Mouse (Mus musculus): ENCODE data around the gene Itga10. TPM values are rescaled to one million over a fixed set of nuclear protein-coding genes. Genes with fewer than 3 reads are reported as not detected.
"Not testable (repeated sequence)": the region's sequence is repeated elsewhere in the genome, so short reads cannot be mapped to it uniquely, and the experiment has no call there.

The Itga10 gene
- polyA plus RNA-seq, 1 experiment from 2014 or later = 3.8 TPM

DNA sequence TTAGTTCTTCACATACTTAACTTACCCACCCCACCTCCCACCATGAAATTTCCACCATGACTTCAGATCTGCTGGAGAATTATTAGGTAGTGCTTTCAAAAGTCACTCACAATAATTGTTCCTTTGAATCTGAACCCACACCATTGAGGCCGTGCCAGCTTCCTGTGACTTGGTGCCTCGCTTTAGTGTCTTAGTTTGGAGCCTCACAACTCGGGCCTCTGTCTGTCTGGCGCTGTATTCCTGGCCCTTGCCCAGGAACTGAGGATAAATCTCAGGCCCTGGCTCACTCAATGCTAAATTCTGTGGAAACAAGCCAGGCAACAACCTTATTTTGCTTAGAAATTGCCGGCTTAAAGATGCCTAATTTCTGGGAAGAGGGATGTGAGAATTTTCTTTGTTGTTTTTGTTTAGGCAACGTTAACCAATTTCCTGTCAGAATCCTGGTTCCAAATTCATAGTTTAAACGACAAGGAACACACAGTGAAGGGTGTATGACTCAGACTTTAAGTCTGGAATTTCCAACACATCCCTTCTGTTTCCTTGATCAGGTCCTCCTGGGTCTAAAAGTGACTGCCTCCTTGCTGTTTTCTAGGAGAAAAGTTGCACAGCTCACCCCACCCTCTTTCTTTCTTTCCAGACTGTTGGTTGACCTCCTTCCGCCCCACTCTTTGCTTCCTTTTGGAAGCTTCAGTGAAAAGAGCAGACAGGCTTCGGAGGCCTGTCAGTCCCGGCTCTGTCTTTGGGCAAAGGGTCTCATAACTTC, 43.3 kb upstream of the Itga10 start:
- H3K27ac ChIP-seq = peak overlapping the region; percentile 96
- no peak for ATAC-seq (ENCODE audit: insufficient number of reproducible peaks, insufficient read depth, low FRiP score, low TSS enrichment, low read depth)

DNA sequence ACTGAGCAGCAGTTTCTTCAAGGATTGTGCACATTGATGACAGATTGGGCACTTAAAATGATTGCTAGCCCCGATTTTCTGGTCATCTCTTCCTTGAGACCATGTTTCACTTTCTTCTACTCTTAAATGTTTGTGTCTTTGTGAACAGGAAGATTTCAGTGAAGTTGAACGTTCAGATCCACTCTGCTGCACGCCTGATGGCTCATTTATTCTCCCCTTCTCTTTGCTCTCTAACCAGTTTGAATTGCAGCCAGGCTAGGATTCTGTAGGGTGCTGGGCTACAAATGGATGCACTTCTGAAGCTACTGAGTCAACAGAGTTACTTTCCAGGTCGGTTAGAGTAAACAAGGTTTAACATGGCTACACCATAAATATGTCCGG, 42.7 kb upstream of the Itga10 start:
- Histone ChIP-seq H3K9me3 (no peaks in the 10 kb centered on the region), H3K4me1 (peaks cover 48% of the 10 kb centered on the region), H3K4me2 (peak overlapping the region; percentile 81), H3K27ac (peak overlapping the region; percentile 96), H3K9ac (peak overlapping the region; percentile 88), H3K27me3 (peaks cover 8% of the 10 kb centered on the region), H3K36me3 (0 out of 2 replicates have a peak, but pooled peaks cover 8% of the 10 kb centered on the region), H3K4me3 (peak overlapping the region; percentile 70)
- 42% methylated on average over 5 of the region's 5 CpGs for WGBS
- no peak for ATAC-seq (ENCODE audit: insufficient number of reproducible peaks, insufficient read depth, low FRiP score, low TSS enrichment, low read depth)

More for the DNA sequence above, 43.3 kb upstream of the Itga10 start:
- H3K27me3 ChIP-seq = peaks cover 8% of the 10 kb centered on the region
- peak overlapping the region; percentile 70 for H3K4me3 ChIP-seq
- peak overlapping the region; percentile 88 for H3K9ac ChIP-seq
- WGBS = 21% methylated on average over 10 of the region's 10 CpGs
- H3K36me3 ChIP-seq = 0 out of 2 replicates have a peak, but pooled peaks cover 8% of the 10 kb centered on the region
- peak overlapping the region; percentile 81 for H3K4me2 ChIP-seq
- no peaks in the 10 kb centered on the region for H3K9me3 ChIP-seq
- H3K4me1 ChIP-seq = peaks cover 54% of the 10 kb centered on the region

DNA sequence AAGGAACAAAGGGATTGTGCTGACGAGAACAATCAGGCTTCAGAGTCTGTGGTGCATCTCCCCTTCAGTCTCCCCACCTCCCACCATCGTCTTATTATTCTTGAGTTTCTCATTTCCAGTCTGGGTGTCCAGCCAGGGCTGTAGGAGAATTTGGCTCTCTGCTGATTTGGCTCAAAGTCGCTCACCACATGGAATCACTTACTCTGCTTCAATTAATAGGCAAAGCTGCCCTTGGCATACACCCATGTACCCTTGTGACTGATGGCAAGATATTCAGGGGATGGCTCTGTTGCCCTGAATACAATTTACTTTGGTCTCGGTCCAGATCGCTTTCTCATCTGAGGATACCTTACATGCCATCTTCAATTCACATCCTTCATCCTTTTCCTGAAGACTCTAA, 42.1 kb upstream of the Itga10 start:
- Histone ChIP-seq H3K9ac (peak overlapping the region; percentile 88), H3K4me2 (peak overlapping the region; percentile 81), H3K27me3 (peaks cover 8% of the 10 kb centered on the region), H3K9me3 (no peaks in the 10 kb centered on the region), H3K27ac (peak overlapping the region; percentile 96), H3K4me3 (peak overlapping the region; percentile 70), H3K4me1 (peaks cover 44% of the 10 kb centered on the region), H3K36me3 (0 out of 2 replicates have a peak, but pooled peaks cover 8% of the 10 kb centered on the region)
- 42% methylated on average over 5 of the region's 5 CpGs for WGBS
- no peak for ATAC-seq (ENCODE audit: insufficient number of reproducible peaks, insufficient read depth, low FRiP score, low TSS enrichment, low read depth)

DNA sequence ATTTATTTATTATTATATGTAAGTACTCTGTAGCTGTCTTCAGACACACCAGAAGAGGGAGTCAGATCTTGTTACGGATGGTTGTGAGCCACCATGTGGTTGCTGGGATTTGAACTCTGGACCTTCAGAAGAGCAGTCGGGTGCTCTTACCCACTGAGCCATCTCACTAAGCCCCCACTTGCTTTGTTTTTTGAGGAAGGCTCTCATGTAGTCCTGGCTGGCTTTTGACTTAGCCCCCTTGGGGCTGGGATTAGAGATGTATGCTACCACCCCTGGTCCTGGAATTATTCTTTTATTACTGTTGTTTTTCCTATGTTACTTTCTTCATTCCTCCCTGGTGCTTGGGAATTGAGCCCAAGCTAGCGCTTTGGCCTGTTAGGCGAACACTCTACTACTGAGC, 39.4 kb upstream of the Itga10 start:
- not testable (repeated sequence) for ATAC-seq (ENCODE audit: insufficient number of reproducible peaks, insufficient read depth, low FRiP score, low TSS enrichment, low read depth); H3K9ac ChIP-seq; H3K4me2 ChIP-seq; H3K27ac ChIP-seq; H3K4me3 ChIP-seq; H3K27me3 ChIP-seq; H3K9me3 ChIP-seq
- peaks cover 27% of the 10 kb centered on the region for H3K4me1 ChIP-seq
- WGBS = 89% methylated on average over 4 of the region's 4 CpGs
- peaks cover 14% of the 10 kb centered on the region; the same call in 1 of the 2 replicates for H3K36me3 ChIP-seq

DNA sequence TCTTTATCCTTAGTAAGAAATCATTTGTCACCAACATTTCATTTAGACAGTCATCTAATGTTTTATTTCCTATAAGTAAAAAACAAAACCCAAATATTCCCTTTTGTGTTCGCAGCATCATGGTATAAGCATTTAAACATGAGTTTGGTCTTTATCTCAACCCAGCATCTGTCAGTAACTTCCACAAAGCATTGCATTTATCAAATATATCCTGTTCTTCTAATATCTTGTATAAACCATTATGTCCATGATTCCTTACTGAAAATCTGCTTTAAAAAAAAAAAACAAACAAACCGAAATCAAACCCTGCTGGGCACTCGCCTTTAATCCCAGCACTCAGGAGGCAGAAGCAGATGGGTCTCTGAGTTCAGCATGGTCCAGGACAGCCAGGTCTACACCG, 38.8 kb upstream of the Itga10 start:
- Histone ChIP-seq H3K4me2 (no peak overlapping the region), H3K9ac (no peak overlapping the region), H3K27me3 (no peaks in the 10 kb centered on the region), H3K27ac (no peak overlapping the region), H3K9me3 (no peaks in the 10 kb centered on the region), H3K4me3 (no peak overlapping the region), H3K36me3 (peaks cover 14% of the 10 kb centered on the region; the same call in 1 of the 2 replicates), H3K4me1 (peaks cover 27% of the 10 kb centered on the region)
- 88% methylated on average over 4 of the region's 4 CpGs for WGBS
- no peak for ATAC-seq (ENCODE audit: insufficient number of reproducible peaks, insufficient read depth, low FRiP score, low TSS enrichment, low read depth)

DNA sequence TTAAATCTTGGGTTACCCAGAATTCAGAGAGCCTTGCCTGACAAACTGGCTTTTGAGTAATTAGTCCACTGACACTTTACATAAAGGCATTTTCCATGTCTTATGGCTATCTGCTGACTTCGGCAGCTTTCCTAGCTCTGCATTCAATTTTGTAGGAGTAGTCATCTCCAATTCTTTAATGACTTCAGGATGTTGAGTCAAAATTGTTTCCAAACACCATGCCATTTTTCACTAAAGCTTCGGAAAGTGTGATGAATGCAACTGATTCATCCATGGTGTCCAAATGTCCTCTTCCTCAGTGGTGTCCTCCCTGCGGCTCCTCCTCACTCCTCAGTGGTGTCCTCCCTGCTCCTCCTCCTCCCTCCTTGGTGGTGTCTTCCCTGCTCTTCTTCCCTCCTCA, 27.4 kb upstream of the Itga10 start:
- Histone ChIP-seq H3K4me3 (no peak overlapping the region), H3K4me2 (no peak overlapping the region), H3K9ac (no peak overlapping the region), H3K27ac (no peak overlapping the region), H3K27me3 (no peaks in the 10 kb centered on the region), H3K4me1 (peaks cover 6% of the 10 kb centered on the region; the same call in 1 of the 2 replicates), H3K36me3 (peaks cover 70% of the 10 kb centered on the region), H3K9me3 (no peaks in the 10 kb centered on the region)
- no peak for ATAC-seq (ENCODE audit: insufficient number of reproducible peaks, insufficient read depth, low FRiP score, low TSS enrichment, low read depth)
- WGBS = 48% methylated on average over 3 of the region's 3 CpGs

DNA sequence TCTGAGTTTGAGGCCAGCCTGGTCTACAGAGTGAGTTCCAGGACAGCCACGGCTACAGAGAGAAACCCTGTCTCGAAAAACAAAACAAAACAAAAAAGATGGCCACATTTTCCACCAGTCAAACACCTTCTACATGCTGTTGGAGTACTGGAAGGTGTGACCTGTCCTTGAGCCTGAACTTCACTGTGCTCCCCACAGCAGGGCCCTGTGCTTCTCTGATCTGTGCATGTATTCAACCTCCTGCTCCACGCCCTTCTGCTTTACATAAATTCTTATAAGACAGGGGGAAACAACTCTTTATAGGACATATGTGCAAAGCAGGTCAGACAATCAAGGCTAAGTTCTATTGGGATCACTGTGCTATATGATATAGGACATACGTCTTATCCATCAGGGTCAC, 22.2 kb upstream of the Itga10 start:
- 89% methylated on average over 4 of the region's 4 CpGs for WGBS
- no peak for ATAC-seq (ENCODE audit: insufficient number of reproducible peaks, insufficient read depth, low FRiP score, low TSS enrichment, low read depth)
- Histone ChIP-seq H3K9ac (no peak overlapping the region), H3K4me3 (no peak overlapping the region), H3K9me3 (no peaks in the 10 kb centered on the region), H3K4me2 (no peak overlapping the region), H3K27me3 (no peaks in the 10 kb centered on the region), H3K27ac (no peak overlapping the region), H3K4me1 (no peaks in the 10 kb centered on the region), H3K36me3 (peaks cover 64% of the 10 kb centered on the region)

DNA sequence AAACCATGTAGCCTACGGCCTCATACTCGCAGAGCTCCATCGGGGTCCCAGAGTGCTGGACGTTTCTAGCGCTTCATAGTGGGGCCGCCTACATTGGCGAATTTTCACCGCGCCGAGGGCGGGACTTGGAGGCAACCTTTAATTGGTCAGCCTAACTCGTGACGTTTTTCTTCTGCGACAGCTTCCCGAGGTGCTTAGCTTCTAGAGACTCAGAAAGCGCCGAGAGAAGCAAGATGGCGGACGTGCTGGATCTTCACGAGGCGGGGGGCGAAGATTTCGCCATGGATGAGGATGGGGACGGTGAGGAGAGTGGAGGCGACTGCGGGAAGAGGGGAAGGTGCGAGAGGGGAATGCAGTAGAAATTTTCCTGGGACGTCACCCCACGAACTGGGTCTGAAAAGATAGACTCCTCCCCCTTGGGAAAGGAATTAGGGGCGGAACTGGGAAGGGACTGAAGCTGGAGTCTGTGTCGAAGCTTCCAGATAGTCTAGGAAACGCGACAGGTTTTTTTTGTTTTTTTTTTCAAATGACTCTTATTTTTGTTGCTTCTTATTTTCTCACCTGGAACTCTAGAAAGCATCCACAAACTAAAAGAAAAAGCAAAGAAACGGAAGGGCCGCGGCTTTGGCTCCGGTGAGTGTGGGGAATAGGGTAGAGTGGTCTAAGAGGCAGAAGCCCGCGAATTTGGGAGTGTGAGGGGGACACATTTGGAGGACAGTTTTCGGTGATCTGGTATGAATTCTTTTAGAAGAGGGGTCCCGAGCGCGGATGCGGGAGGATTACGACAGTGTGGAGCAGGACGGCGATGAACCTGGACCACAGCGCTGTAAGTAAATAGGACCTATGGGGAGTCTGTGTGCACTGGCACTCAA, 15.4 kb upstream of the Itga10 start, which contains the start of gene Rbm8a:
Rbm8a (plus strand) TSS at position 205 of the 872 bp plus-strand sequence.
- peak within 1 kb of the TSS; percentile 82 for H3K27ac ChIP-seq
- H3K9ac ChIP-seq = peak within 1 kb of the TSS; percentile 85
- H3K9me3 ChIP-seq = no peaks in the 10 kb centered on the region
- no peaks in the 10 kb centered on the region for H3K27me3 ChIP-seq
- WGBS = under 1% methylated on average over 48 of the region's 48 CpGs
- H3K4me1 ChIP-seq = peaks cover 17% of the 10 kb centered on the region
- peak within 1 kb of the TSS; percentile 78 for H3K4me2 ChIP-seq
- ATAC-seq (ENCODE audit: insufficient number of reproducible peaks, insufficient read depth, low FRiP score, low TSS enrichment, low read depth) = peak; percentile 89
- H3K4me3 ChIP-seq = peak within 1 kb of the TSS; percentile 70
- H3K36me3 ChIP-seq = peaks cover 39% of the 10 kb centered on the region

DNA sequence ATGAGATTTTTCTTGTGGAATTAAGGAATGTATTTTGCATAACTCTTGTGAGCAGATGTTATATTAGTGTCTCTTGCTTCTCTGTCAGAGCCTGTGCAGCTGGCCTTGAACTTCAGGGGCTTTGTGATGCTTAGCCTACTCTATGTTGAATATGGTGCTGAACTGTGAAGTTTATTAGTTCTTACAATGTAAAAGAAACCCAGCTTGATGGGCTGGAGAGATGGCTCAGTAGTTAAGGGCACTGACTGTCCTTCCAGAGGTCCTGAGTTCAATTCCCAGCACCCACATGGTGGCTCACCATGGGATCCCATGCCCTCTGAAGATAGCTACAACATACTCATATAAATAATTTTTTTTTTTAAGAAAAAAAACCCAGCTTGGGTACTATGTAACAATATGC, 13.3 kb upstream of the Itga10 start:
- no peak for ATAC-seq (ENCODE audit: insufficient number of reproducible peaks, insufficient read depth, low FRiP score, low TSS enrichment, low read depth)
- no peaks in the 10 kb centered on the region for H3K27me3 ChIP-seq

DNA sequence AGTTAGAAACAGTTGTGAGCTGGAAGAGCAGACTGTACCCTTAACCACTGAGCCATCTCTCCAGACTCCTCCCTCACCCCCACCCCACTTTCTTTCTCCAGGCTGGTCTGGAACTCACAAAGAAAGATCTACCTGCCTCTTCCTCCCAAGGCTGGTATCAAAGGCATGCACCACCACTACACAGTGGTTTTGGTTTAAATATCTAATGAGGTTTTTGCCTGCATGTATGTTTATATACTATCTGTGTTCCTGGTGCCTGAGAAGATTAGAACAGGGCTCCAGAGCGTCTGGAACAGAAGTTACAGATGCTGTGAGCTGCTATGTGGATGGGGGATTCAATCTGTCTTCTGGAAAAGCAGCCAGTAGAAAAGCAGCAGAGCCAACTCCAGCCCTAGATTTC, 11.4 kb upstream of the Itga10 start:
- no peaks in the 10 kb centered on the region for H3K9me3 ChIP-seq
- ATAC-seq (ENCODE audit: insufficient number of reproducible peaks, insufficient read depth, low FRiP score, low TSS enrichment, low read depth) = no peak
- no peak overlapping the region for H3K27ac ChIP-seq
- H3K4me3 ChIP-seq = no peak overlapping the region
- H3K36me3 ChIP-seq = peaks cover 50% of the 10 kb centered on the region
- H3K4me1 ChIP-seq = peaks cover 31% of the 10 kb centered on the region
- H3K9ac ChIP-seq = no peak overlapping the region
- no peak overlapping the region for H3K4me2 ChIP-seq
- WGBS = 71% methylated on average over 1 of the region's 1 CpGs
- H3K27me3 ChIP-seq = no peaks in the 10 kb centered on the region

More for the DNA sequence above, 13.3 kb upstream of the Itga10 start:
- H3K4me2 ChIP-seq = no peak overlapping the region
- H3K4me3 ChIP-seq = no peak overlapping the region
- no peaks in the 10 kb centered on the region for H3K9me3 ChIP-seq
- H3K9ac ChIP-seq = no peak overlapping the region
- H3K36me3 ChIP-seq = peaks cover 31% of the 10 kb centered on the region
- peaks cover 30% of the 10 kb centered on the region for H3K4me1 ChIP-seq
- no peak overlapping the region for H3K27ac ChIP-seq

DNA sequence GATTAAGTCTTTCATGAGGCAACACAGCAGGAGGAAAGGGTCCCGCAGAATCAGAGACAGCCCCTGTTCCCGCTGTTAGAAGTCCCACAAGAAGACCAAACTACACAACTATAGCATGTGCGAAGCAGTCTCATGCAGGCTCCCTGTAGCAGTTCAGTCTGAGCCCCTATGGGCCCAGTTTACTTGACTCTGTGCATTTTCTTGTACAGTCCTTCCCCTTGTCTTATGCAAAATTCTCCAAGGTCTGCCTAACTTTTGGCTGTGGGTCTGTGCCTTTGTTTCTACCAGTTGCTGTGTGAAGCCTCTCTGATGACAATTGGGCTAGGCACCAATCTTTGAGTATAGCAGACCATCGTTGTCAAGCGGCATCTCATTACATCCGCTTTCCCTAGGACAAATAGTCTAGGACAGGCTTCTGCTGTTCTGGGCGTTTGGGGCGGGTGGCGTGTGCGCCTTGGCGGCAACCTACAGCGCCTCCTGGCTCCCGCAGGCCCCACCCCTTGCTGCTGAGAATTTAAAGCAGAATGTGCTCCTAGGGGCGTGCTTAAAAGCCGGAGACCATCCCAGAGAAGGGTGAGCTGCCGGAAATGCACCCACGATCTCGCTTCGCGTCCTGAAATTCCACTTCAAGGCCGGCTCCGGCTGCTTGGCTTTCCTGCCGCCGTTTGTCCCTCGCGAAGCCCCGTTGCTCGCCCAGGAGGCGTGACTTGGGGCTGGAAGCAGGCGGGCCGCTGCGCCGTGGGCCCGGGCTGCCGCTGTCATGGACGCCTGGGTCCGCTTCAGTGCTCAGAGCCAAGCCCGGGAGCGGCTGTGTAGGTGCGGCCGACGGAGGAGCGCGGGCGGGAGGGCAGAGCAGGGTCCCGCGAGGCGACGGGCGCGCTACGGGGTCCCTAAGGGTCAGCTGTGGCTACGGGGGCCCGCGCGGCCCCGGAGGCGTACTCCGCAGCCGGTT, 10.2 kb upstream of the Itga10 start, which contains the start of the genes Pex11b and Gm42957:
Pex11b (plus strand) TSS at position 449 of the 952 bp plus-strand sequence.
Gm42957 (plus strand) TSS at position 547 of the 952 bp plus-strand sequence.
- WGBS = 1% methylated on average over 60 of the region's 60 CpGs
- Histone ChIP-seq H3K4me3 (peak within 1 kb of the TSS; percentile 93), H3K36me3 (peaks cover 61% of the 10 kb centered on the region)

More for the DNA sequence above, 10.2 kb upstream of the Itga10 start, which contains the start of the genes Pex11b and Gm42957:
- Histone ChIP-seq H3K9me3 (no peaks in the 10 kb centered on the region), H3K27me3 (no peaks in the 10 kb centered on the region), H3K4me1 (peaks cover 29% of the 10 kb centered on the region), H3K27ac (peak within 1 kb of the TSS; percentile 90), H3K9ac (peak within 1 kb of the TSS; percentile 96), H3K4me2 (peak within 1 kb of the TSS; percentile 80)
- ATAC-seq (ENCODE audit: insufficient number of reproducible peaks, insufficient read depth, low FRiP score, low TSS enrichment, low read depth) = peak; percentile 88

Data from embryonic facial prominence, embryonic 13.5 days (tissue).